Mouse (Mus musculus) MEL (cell line): ENCODE results near the gene Pom121. TPM values are rescaled to one million over a fixed set of nuclear protein-coding genes. Genes with fewer than 3 reads are reported as not detected.
"Not testable (repeated sequence)": the region's sequence is repeated elsewhere in the genome, so short reads cannot be mapped to it uniquely, and the experiment has no call there.

ENCODE experiments used
- DNase-seq: peaks from one replicate; pipeline ENCODE4 v3.0.0; 2011; ENCODE audit warnings: low read depth, low spot score
- H3K27ac ChIP-seq: 2 replicates; pipeline ENCODE4 v1.5.1; 2012; ENCODE audit warnings: low read depth, mild to moderate bottlenecking, control low read depth, low read length, moderate library complexity; ENCODE audit not compliant: control insufficient read depth
- H3K27me3 ChIP-seq, 2 experiments: fragments of 150-350 bp in 1 of 2; sonication (generic) in 1 of 2; 2 replicates each; pipeline ENCODE4 v1.6.1; 2012; ENCODE audit warnings: low read length in 2 of 2, mild to moderate bottlenecking in 2 of 2, improper control_type of control experiment in 1 of 2, moderate library complexity in 1 of 2; ENCODE audit not compliant: insufficient read depth in 2 of 2, control insufficient read depth in 1 of 2
- H3K36me3 ChIP-seq, 2 experiments: 2 replicates each; pipeline ENCODE4 v1.6.1; 2012 to 2014; ENCODE audit warnings: low read length in 2 of 2, improper control_type of control experiment in 1 of 2, inconsistent platforms in 1 of 2, mild to moderate bottlenecking in 1 of 2; ENCODE audit not compliant: insufficient read depth in 2 of 2, control insufficient read depth in 1 of 2
- H3K4me1 ChIP-seq, 2 experiments: fragments of 150-350 bp in 1 of 2; sonication (generic) in 1 of 2; 2 replicates each; pipeline ENCODE4 v1.6.1; 2012; ENCODE audit warnings: low read length in 2 of 2, improper control_type of control experiment in 1 of 2, mild to moderate bottlenecking in 1 of 2; ENCODE audit not compliant: insufficient read depth in 2 of 2, control insufficient read depth in 1 of 2
- H3K4me3 ChIP-seq, 2 experiments: fragments of 150-350 bp in 1 of 2; sonication (generic) in 1 of 2; 2 replicates each; pipeline ENCODE4 v1.5.1; 2012; ENCODE audit warnings: low read depth in 2 of 2, low read length in 2 of 2, mild to moderate bottlenecking in 2 of 2, moderate library complexity in 2 of 2, control low read depth in 1 of 2, improper control_type of control experiment in 1 of 2; ENCODE audit not compliant: control insufficient read depth in 1 of 2, insufficient read depth in 1 of 2
- H3K79me2 ChIP-seq: 2 replicates; pipeline ENCODE4 v1.6.1; 2012; ENCODE audit warnings: mild to moderate bottlenecking, low read length, moderate library complexity; ENCODE audit not compliant: control insufficient read depth, poor library complexity, insufficient read depth
- H3K9ac ChIP-seq: 2 replicates; pipeline ENCODE4 v1.6.1; 2012; ENCODE audit warnings: low read depth, mild to moderate bottlenecking, control low read depth, low read length, moderate library complexity; ENCODE audit not compliant: control insufficient read depth, poor library complexity, severe bottlenecking
- H3K9me3 ChIP-seq: fragments of 150-350 bp; sonication (generic); replicated peaks from 2 replicates; pipeline ENCODE4 v1.6.1; 2012; ENCODE audit warnings: mild to moderate bottlenecking, low read length, improper control_type of control experiment, moderate library complexity; ENCODE audit not compliant: insufficient read depth
- CHD2 ChIP-seq: IDR thresholded peaks from 2 replicates; pipeline ENCODE4 v1.6.1; 2011; ENCODE audit warnings: low read length, improper control_type of control experiment
- CTCF ChIP-seq, 3 experiments: IDR thresholded peaks in 2 of 3; conservative IDR thresholded peaks in 1 of 3; 2 replicates each; pipeline ENCODE4 v1.5.1; 2011 to 2012; ENCODE audit warnings: low read length in 3 of 3, low read depth in 2 of 3, mild to moderate bottlenecking in 2 of 3, improper control_type of control experiment in 1 of 3, inconsistent platforms in 1 of 3, mixed read lengths in 1 of 3, moderate library complexity in 1 of 3; ENCODE audit not compliant: control insufficient read depth in 1 of 3, insufficient read depth in 1 of 3, poor library complexity in 1 of 3, severe bottlenecking in 1 of 3
- HCFC1 ChIP-seq: IDR thresholded peaks from 2 replicates; pipeline ENCODE4 v1.6.1; 2012; ENCODE audit warnings: low read depth, mild to moderate bottlenecking, inconsistent platforms, low read length, improper control_type of control experiment, moderate library complexity
- MAFK ChIP-seq: IDR thresholded peaks from 2 replicates; pipeline ENCODE4 v1.6.1; 2011; ENCODE audit warnings: low read depth, mild to moderate bottlenecking, low read length, improper control_type of control experiment, borderline replicate concordance
- MEF2A ChIP-seq: IDR thresholded peaks from 2 replicates; pipeline ENCODE4 v1.6.1; 2014; ENCODE audit warnings: low read depth, mild to moderate bottlenecking, inconsistent platforms, low read length, improper control_type of control experiment; ENCODE audit not compliant: poor library complexity, insufficient replicate concordance, severe bottlenecking; ENCODE audit errors: extremely low read depth
- POLR2A ChIP-seq, 2 experiments: IDR thresholded peaks; 2 replicates each; pipeline ENCODE4 v1.6.1; 2011 to 2012; ENCODE audit warnings: low read length in 2 of 2, mild to moderate bottlenecking in 2 of 2, control low read depth in 1 of 2, improper control_type of control experiment in 1 of 2, low read depth in 1 of 2, moderate library complexity in 1 of 2; ENCODE audit not compliant: control insufficient read depth in 1 of 2, insufficient read depth in 1 of 2, poor library complexity in 1 of 2
- RAD21 ChIP-seq: IDR thresholded peaks from 2 replicates; pipeline ENCODE4 v1.6.1; 2011; ENCODE audit warnings: mild to moderate bottlenecking, low read depth, low read length, improper control_type of control experiment
- SMC3 ChIP-seq: IDR thresholded peaks from 2 replicates; pipeline ENCODE4 v1.6.1; 2011; ENCODE audit warnings: low read depth, low read length, improper control_type of control experiment
- USF2 ChIP-seq, 2 experiments: IDR thresholded peaks; 2 replicates each; pipeline ENCODE4 v1.6.1; 2011 to 2012; ENCODE audit warnings: improper control_type of control experiment in 2 of 2, low read length in 2 of 2, borderline replicate concordance in 1 of 2, inconsistent platforms in 1 of 2, low read depth in 1 of 2, mild to moderate bottlenecking in 1 of 2; ENCODE audit not compliant: insufficient read depth in 1 of 2
- ZKSCAN1 ChIP-seq: IDR thresholded peaks from 2 replicates; pipeline ENCODE4 v1.6.1; 2012; ENCODE audit warnings: low read depth, mild to moderate bottlenecking, inconsistent platforms, low read length, improper control_type of control experiment, moderate library complexity
- ZNF384 ChIP-seq: IDR thresholded peaks from 2 replicates; pipeline ENCODE4 v1.6.1; 2012; ENCODE audit warnings: low read depth, mild to moderate bottlenecking, inconsistent platforms, low read length, improper control_type of control experiment
- polyA plus RNA-seq, 2 experiments: library from polyadenylated mRNA; stranded (reverse) in 1 of 2; unstranded in 1 of 2; fragments of >175 nt in 1 of 2; fragments of >200 nt in 1 of 2; gene quantifications; 2 replicates each; pipeline versions ENCODE4 v1.2.1 to v1.2.4; 2012; ENCODE audit warnings: low replicate concordance in 2 of 2, low read depth in 1 of 2; ENCODE audit not compliant: insufficient read length in 2 of 2, insufficient read depth in 1 of 2, missing spikeins in 1 of 2
- total RNA-seq: library from RNA; depleted of rRNA; stranded (reverse); fragments of 300-350 nt; gene quantifications from 2 replicates; pipeline ENCODE4 v1.2.3, GENCODE M21; 2012

The Pom121 gene
- total and polyA plus RNA-seq, 3 experiments: 10.2 to 81.1 (median 51.8) TPM

- TF ChIP-seq POLR2A (IDR thresholded peaks at IDR 0.05; ENCODE audit: control insufficient read depth in 1 of 2, insufficient read depth in 1 of 2, low read depth in 1 of 2, low read length in 2 of 2, poor library complexity in 1 of 2) (peak; percentile 87 to 96), MEF2A (no peak), ZNF384 (no peak)
These were observed 24.3 kb downstream of the Pom121 start, which contains the start of gene Nsun5 (continued) for GRCm38 (mm10) chr5:135369787-135370654.

GRCm38 (mm10) chr5:135369196-135369595, 25.1 kb downstream of the Pom121 start:
- Histone ChIP-seq H3K27ac (peak overlapping the region; percentile 90), H3K4me3 (peak overlapping the region; percentile 61 to 90), H3K9ac (peak overlapping the region; percentile 94), H3K79me2 (peaks cover 19% of the 10 kb centered on the region)
- H3K27me3 ChIP-seq, H3K9me3 ChIP-seq, H3K36me3 ChIP-seq, H3K4me1 ChIP-seq: not testable (repeated sequence)
- peak; percentile 38 for DNase-seq

- no peaks in the 10 kb centered on the region for H3K27me3 ChIP-seq
- peaks cover 0 to 4% of the 10 kb centered on the region in 2 experiments; a peak in 3 of 4 replicates for H3K4me1 ChIP-seq
- no peak for DNase-seq
- no peak overlapping the region for H3K4me3 ChIP-seq
- no peaks in the 10 kb centered on the region; a peak in 1 of 4 replicates for H3K36me3 ChIP-seq
- no peak for TF ChIP-seq MAFK
- no peak for TF ChIP-seq USF2 (IDR thresholded peaks at IDR 0.05; ENCODE audit: borderline replicate concordance in 1 of 2, insufficient read depth in 1 of 2, low read depth in 1 of 2, low read length in 2 of 2)
- TF ChIP-seq ZKSCAN1: no peak
- no peak for TF ChIP-seq RAD21
- no peak for TF ChIP-seq CHD2
- no peak for TF ChIP-seq SMC3
- H3K9me3 ChIP-seq: no peaks in the 10 kb centered on the region
- H3K27ac ChIP-seq: no peak overlapping the region
- H3K79me2 ChIP-seq: peaks cover 19% of the 10 kb centered on the region
- no peak overlapping the region for H3K9ac ChIP-seq
These were observed 26.0 kb downstream of the Pom121 start for GRCm38 (mm10) chr5:135368312-135368711.

GRCm38 (mm10) chr5:135367841-135368240, 26.5 kb downstream of the Pom121 start:
- H3K4me3 ChIP-seq: no peak overlapping the region
- H3K36me3 ChIP-seq: no peaks in the 10 kb centered on the region; a peak in 1 of 4 replicates
- TF ChIP-seq SMC3 (no peak), MEF2A (no peak), CTCF (IDR thresholded peaks at IDR 0.05 in 2 of 3, conservative IDR thresholded peaks at IDR 0.05 in 1 of 3; ENCODE audit: control insufficient read depth in 1 of 3, insufficient read depth in 1 of 3, low read depth in 2 of 3, low read length in 3 of 3, poor library complexity in 1 of 3, severe bottlenecking in 1 of 3) (peak; percentile 3 to 45 (median 41); a peak in 3 of 6 replicates), HCFC1 (0 out of 2 replicates have a peak, but pooled peaks have one; percentile 16)
- peaks cover 0 to 4% of the 10 kb centered on the region in 2 experiments; a peak in 3 of 4 replicates for H3K4me1 ChIP-seq
- no peaks in the 10 kb centered on the region for H3K27me3 ChIP-seq
- peak; percentile 62 for DNase-seq
- no peak overlapping the region for H3K9ac ChIP-seq
- H3K27ac ChIP-seq: no peak overlapping the region
- peaks cover 19% of the 10 kb centered on the region for H3K79me2 ChIP-seq
- H3K9me3 ChIP-seq: no peaks in the 10 kb centered on the region
